Mouse (Mus musculus) forebrain, postnatal 0 days (tissue): Measurements from ENCODE around the gene Racgap1. TPM values are rescaled to one million over a fixed set of nuclear protein-coding genes. Genes with fewer than 3 reads are reported as not detected.

Experiments
- ATAC-seq: fragments of 200-750 bp; cut with Nextera tagmentation; 2 replicates; pipeline ENCODE4 v1.8.0; 2017; ENCODE audit warnings: mild to moderate bottlenecking, moderate library complexity
- DNase-seq: peaks from one replicate; pipeline ENCODE4 v3.0.0-alpha.2; 2015
- H3K27ac ChIP-seq: fragments of 300-500 bp; sonication (generic); 2 replicates; pipeline ENCODE4 v1.5.1; 2014; ENCODE audit warnings: low read depth, mild to moderate bottlenecking, antibody characterized with exemption, low read length, moderate library complexity, mixed read lengths
- H3K27me3 ChIP-seq: fragments of 300-500 bp; sonication (generic); 2 replicates; pipeline ENCODE4 v1.6.1; 2014; ENCODE audit warnings: mild to moderate bottlenecking, low read length, mixed read lengths; ENCODE audit not compliant: insufficient read depth
- H3K36me3 ChIP-seq: fragments of 300-500 bp; sonication (generic); 2 replicates; pipeline ENCODE4 v1.6.1; 2014; ENCODE audit warnings: mild to moderate bottlenecking, moderate library complexity; ENCODE audit not compliant: insufficient read depth
- H3K4me1 ChIP-seq: fragments of 300-500 bp; sonication (generic); 2 replicates; pipeline ENCODE4 v1.6.1; 2014; ENCODE audit warnings: antibody characterized with exemption; ENCODE audit not compliant: insufficient read depth
- H3K4me2 ChIP-seq: fragments of 300-500 bp; sonication (generic); 2 replicates; pipeline ENCODE4 v1.6.1; 2014; ENCODE audit warnings: low read depth, mild to moderate bottlenecking, moderate library complexity
- H3K4me3 ChIP-seq: fragments of 300-500 bp; sonication (generic); 2 replicates; pipeline ENCODE4 v1.5.1; 2014; ENCODE audit warnings: low read depth, low read length, mixed read lengths
- H3K9ac ChIP-seq: fragments of 300-500 bp; sonication (generic); 2 replicates; pipeline ENCODE4 v1.6.1; 2014; ENCODE audit warnings: mild to moderate bottlenecking
- H3K9me3 ChIP-seq: fragments of 300-500 bp; sonication (generic); 2 replicates; pipeline ENCODE4 v1.6.1; 2016; ENCODE audit warnings: low read length
- CTCF ChIP-seq: sonication (generic); IDR thresholded peaks from 2 replicates; pipeline ENCODE4 v1.5.1; 2016; ENCODE audit warnings: antibody characterized with exemption, control low read depth, low read depth
- WGBS: fragments of 180-500 bp; shearing (Covaris S2); extraction: QIAGEN DNeasy Blood & Tissue Kit; methylation state at CpG from one replicate; pipeline ENCODE4 v1.1.7; 2014; 5-methylcytosine and 5-hydroxymethylcytosine counted together
- polyA plus RNA-seq: library from polyadenylated mRNA; unstranded; fragments of >200 nt; fragmentation: Nextera tagmentation; extraction: Ambion mirVana; gene quantifications from 2 replicates; pipeline ENCODE4 v1.2.1, GENCODE M21; 2015
- total RNA-seq: library from RNA; depleted of rRNA; stranded (reverse); fragments of >200 nt; gene quantifications from 2 replicates; pipeline ENCODE4 v1.2.3, GENCODE M21; 2014

Gene Racgap1
- total and polyA plus RNA-seq, 2 experiments from 2014 or later: 34.2 to 39.7 TPM

- no peaks in the 10 kb centered on the region for H3K27me3 ChIP-seq
Observed at GRCm38 (mm10) chr15:99611563-99611962, 39.9 kb downstream of the Racgap1 start.

GRCm38 (mm10) chr15:99608382-99609125 is 42.9 kb downstream of the Racgap1 start:
- H3K36me3 ChIP-seq: no peaks in the 10 kb centered on the region
- no peak for TF ChIP-seq CTCF
- H3K4me1 ChIP-seq: peaks cover 21% of the 10 kb centered on the region
- no peaks in the 10 kb centered on the region for H3K27me3 ChIP-seq
- H3K4me2 ChIP-seq: no peak overlapping the region
- no peak overlapping the region for H3K9ac ChIP-seq
- no peaks in the 10 kb centered on the region for H3K9me3 ChIP-seq
- DNase-seq: no peak
- H3K4me3 ChIP-seq: no peak overlapping the region
- WGBS: 77% methylated on average over 13 of the region's 13 CpGs
- no peak for ATAC-seq
- no peak overlapping the region for H3K27ac ChIP-seq

More at GRCm38 (mm10) chr15:99611563-99611962, 39.9 kb downstream of the Racgap1 start:
- no peak for DNase-seq
- Histone ChIP-seq H3K4me2 (no peak overlapping the region), H3K27ac (no peak overlapping the region), H3K9ac (no peak overlapping the region), H3K4me3 (no peak overlapping the region), H3K36me3 (no peaks in the 10 kb centered on the region), H3K4me1 (peaks cover 14% of the 10 kb centered on the region), H3K9me3 (no peaks in the 10 kb centered on the region)
- ATAC-seq: no peak
- WGBS: 62% methylated on average over 7 of the region's 7 CpGs
- TF ChIP-seq CTCF: no peak

- ATAC-seq: peak; percentile 69
Observed at GRCm38 (mm10) chr15:99607388-99608113, 43.9 kb downstream of the Racgap1 start.

GRCm38 (mm10) chr15:99606515-99606914 is 44.9 kb downstream of the Racgap1 start:
- peaks cover 17% of the 10 kb centered on the region for H3K4me1 ChIP-seq
- H3K9me3 ChIP-seq: no peaks in the 10 kb centered on the region
- H3K27me3 ChIP-seq: no peaks in the 10 kb centered on the region
- H3K4me3 ChIP-seq: no peak overlapping the region
- DNase-seq (no peak), ATAC-seq (no peak)
- H3K9ac ChIP-seq: no peak overlapping the region
- 33% methylated on average over 5 of the region's 5 CpGs for WGBS
- H3K27ac ChIP-seq: peak overlapping the region; percentile 35; the same call in 1 of the 2 replicates
- no peak overlapping the region for H3K4me2 ChIP-seq
- TF ChIP-seq CTCF: no peak
- no peaks in the 10 kb centered on the region for H3K36me3 ChIP-seq

More at GRCm38 (mm10) chr15:99607388-99608113, 43.9 kb downstream of the Racgap1 start:
- no peaks in the 10 kb centered on the region for H3K36me3 ChIP-seq
- H3K9ac ChIP-seq: no peak overlapping the region
- H3K4me2 ChIP-seq: no peak overlapping the region
- no peak for TF ChIP-seq CTCF
- 14% methylated on average over 10 of the region's 10 CpGs for WGBS
- H3K4me1 ChIP-seq: peaks cover 21% of the 10 kb centered on the region
- peak overlapping the region; percentile 9; the same call in 1 of the 2 replicates for H3K27ac ChIP-seq
- no peak overlapping the region for H3K4me3 ChIP-seq
- H3K27me3 ChIP-seq: no peaks in the 10 kb centered on the region
- no peak for DNase-seq
- no peaks in the 10 kb centered on the region for H3K9me3 ChIP-seq

- Histone ChIP-seq H3K27ac (no peak overlapping the region), H3K9me3 (no peaks in the 10 kb centered on the region), H3K4me1 (peaks cover 17% of the 10 kb centered on the region), H3K27me3 (no peaks in the 10 kb centered on the region), H3K9ac (no peak overlapping the region), H3K36me3 (no peaks in the 10 kb centered on the region), H3K4me2 (no peak overlapping the region), H3K4me3 (no peak overlapping the region)
- ATAC-seq (peak; percentile 78), DNase-seq (peak; percentile 60)
- 66% methylated on average over 3 of the region's 3 CpGs for WGBS
- no peak for TF ChIP-seq CTCF
Observed at GRCm38 (mm10) chr15:99605595-99605994, 45.9 kb downstream of the Racgap1 start.

GRCm38 (mm10) chr15:99603216-99603615 is 48.2 kb downstream of the Racgap1 start:
- no peak for TF ChIP-seq CTCF
- Histone ChIP-seq H3K4me3 (no peak overlapping the region), H3K27ac (no peak overlapping the region), H3K4me2 (no peak overlapping the region), H3K9ac (no peak overlapping the region), H3K9me3 (no peaks in the 10 kb centered on the region), H3K27me3 (no peaks in the 10 kb centered on the region), H3K36me3 (no peaks in the 10 kb centered on the region), H3K4me1 (peaks cover 17% of the 10 kb centered on the region)
- WGBS: 80% methylated on average over 7 of the region's 7 CpGs
- ATAC-seq (no peak), DNase-seq (no peak)
